Mouse (Mus musculus) c-Kit-positive CD71-negative TER-119-negative erythroid progenitor cells, embryonic 14.5 days (primary cell): ENCODE results near the gene Wdcp.
"Not testable (repeated sequence)": the region's sequence is repeated elsewhere in the genome, so short reads cannot be mapped to it uniquely, and the experiment has no call there.

Experiments used
- DNase-seq: peaks from one replicate; pipeline ENCODE4 v3.0.0-alpha.2; 2013; ENCODE audit warnings: low read depth

The Wdcp gene

DNA sequence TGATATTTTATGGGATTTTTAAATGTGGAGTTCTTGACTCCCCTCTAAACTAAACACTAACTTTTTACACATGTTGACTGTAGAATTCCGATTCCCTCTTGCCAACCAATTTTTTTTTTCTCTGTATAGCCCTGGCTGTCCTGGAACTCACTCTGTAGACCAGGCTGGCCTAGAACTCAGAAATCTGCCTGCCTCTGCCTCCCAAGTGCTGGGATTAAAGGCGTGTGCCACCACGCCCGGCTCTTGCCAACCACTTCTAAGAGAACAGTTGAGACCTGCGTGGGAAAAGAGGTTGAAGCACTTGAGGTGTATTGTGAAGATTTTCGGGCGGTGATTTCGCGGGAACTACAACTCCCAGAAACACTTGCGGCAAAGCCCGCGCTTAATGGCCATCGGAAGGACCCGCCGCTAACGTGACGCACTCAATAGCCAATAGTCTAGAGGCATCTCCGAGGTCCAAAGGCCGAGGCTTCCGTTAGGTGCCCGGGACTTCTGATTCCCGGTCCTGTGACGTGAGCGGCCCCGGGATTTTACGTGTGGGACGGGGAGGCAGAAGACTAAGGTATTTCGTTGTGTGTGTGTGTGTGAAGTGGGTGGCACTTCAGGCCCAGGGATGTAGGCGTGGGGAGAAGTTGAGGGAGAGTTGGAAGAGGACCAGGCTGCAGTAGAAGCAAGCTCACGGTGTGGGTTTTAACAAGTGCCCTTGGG, at the start of gene Wdcp:
Gene Wdcp (plus strand): TSS at position 414 of the 708 bp plus-strand sequence.
- peak; percentile 84 for DNase-seq

GRCm38 (mm10) chr12:4793718-4794117, 49.4 kb upstream of the Wdcp start:
- DNase-seq, result no peak

DNA sequence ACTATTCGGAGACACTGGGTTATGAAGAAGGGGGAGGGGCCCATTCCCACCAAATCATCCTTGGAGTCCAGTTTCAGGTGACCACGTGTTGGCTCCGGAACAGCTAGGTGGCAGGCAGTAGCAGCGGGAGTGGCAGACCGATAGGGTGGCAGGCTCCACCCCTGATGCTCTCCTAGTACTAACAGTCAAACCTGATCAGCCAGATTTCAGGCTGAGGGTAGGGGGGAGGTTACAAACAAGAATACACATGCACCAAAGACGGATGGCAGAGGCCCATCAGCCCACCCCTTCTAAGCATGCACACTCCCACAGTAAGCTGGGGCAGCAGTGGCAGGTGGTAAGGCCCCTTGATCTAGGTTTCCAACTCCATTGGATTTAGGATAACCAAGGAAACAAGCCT, 45.6 kb upstream of the Wdcp start:
- DNase-seq, result not testable (repeated sequence)

DNA sequence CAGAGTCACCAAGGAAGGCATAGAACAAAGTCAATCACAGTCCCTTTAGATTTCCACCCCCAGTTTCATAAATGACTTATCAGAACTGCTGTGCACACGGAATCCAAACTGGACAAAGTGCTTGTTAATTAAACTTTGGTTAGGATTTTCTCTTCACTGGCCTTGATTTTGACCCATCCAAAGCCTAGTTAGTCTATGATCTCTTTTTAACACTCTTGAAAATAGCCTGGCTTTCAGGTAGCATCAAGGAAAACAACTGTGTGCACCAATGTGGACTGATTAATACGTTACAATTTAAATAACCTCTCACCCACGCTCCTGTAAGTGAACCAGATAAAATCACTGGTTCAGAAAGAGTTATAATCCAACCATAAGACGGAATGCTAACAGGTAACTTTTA, 32.1 kb upstream of the Wdcp start:
- no peak for DNase-seq

GRCm38 (mm10) chr12:4811705-4812104, 31.4 kb upstream of the Wdcp start:
- no peak for DNase-seq

DNA sequence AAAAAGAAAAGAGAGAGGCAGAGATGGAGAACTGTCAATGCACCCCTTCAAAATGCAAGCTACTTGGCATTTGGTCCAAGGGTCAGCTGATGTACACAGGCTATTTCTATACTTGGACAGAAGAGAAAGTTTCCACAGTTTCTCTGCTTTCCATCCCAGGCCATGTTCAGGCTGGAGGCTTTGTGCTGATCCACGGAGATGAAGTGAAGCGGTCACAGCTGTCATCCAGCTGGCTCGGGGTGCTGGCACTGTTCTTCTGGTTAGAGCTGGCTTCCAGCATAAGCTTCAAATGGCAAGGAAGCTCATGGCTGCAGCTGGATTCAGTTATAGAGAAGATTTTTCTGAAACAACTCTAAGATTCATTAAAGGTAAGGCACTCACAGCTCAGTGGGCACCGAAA, 29.5 kb upstream of the Wdcp start:
- no peak for DNase-seq

- no peak for DNase-seq
Measured at GRCm38 (mm10) chr12:4816680-4817360, 26.3 kb upstream of the Wdcp start.

DNA sequence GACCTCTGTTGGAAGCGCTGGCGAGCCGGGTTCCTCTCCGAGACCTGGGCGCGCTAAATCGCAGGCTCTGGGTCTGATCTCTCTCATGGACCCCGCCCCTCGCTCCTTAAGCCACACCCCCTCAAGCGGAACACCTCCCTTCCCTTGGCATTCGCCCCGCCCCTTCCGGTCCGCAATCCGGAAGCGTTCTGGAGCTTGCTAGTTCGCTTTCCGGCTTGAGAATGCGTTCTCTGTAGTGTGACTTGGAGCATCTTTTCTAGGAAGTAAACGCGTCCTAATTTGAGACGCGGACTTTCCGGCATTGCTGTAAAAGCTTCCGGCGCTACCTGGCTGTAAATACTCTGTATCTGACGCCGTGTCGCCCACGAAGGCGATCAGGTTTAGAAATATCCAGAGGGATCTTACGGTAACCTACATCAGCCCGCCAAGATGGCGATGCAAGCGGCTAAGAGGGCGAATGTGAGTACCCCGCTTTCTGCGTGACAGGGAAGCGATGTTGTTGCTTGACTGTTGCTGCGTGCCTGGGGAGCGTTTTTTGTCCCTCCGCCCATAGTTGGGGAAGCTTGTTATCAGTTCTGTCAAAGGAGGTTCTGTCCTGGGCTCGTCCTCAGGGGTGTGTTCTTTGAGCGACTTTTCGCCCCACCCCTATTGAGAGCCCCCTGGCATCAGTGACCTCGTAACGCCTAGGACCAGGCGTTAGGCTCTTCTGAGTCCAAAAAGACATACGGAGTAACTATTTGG, 25.6 kb upstream of the Wdcp start, which contains the start of gene Sf3b6:
Gene Sf3b6 (plus strand): TSS at position 184 of the 741 bp plus-strand sequence.
- peak; percentile 99 for DNase-seq

DNA sequence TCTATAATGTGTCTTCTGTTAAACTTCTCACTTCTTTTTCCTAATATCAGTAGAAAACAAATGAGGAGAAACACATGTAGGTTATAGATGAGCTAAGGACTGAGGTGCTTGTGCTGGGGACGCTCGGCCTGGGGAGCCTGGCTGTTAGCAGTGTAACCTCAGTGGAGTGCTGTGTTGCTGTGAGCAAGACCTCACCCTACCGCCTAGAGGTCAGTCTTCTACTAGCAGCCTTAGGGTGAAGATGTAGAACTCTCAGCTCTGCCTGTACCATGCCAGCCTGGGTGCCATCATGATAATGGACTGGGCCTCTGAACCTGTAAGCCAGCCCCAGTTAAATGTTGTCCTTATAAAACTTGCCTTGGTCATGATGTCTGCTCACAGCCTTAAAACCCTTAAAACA, 15.8 kb upstream of the Wdcp start:
- DNase-seq, result no peak

DNA sequence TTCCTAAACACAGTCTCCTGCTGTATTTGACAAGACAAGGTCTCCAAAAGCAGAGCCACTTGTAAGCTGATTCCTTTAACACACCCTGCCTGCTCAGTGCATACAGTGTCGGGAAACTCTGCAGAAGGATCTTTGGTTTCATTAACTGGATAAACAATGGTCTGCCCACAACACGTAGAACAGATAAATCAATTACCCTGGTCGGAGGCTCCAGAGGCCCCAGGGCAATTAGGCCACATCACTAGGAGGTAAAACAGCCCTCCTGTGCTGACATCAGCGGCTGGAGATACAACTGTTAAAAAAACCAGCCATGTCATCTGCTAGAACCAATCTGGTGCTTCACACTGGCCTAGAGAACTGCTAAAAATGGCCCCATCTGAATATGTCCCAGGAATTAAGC, 6.1 kb upstream of the Wdcp start:
- DNase-seq, result no peak

- DNase-seq, result no peak
Measured at GRCm38 (mm10) chr12:4840010-4840409, 3.1 kb upstream of the Wdcp start.

DNA sequence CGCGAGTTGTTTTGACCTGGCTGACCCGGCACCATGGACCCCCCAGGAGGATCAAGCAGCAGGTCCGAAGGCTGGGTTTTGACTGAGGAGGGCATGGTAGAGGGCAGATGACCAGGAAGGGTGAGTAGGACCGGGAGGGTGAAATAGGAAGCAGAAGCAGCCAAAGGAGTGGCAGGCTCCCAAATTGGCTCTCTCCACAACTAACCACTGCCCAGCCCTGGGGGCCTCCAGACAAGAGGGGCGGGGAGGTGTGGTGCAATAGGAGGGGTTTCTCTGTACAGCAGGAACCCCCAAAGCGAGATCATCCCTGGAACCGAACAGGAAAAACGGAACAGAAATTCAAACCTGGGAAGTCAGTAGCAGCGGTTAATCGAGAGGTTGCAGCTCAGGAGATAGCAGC, 2.4 kb upstream of the Wdcp start:
- no peak for DNase-seq

GRCm38 (mm10) chr12:4841392-4841887, 1.7 kb upstream of the Wdcp start, which contains the start of gene Fkbp1b:
Gene Fkbp1b, minus strand, starts transcription at chr12:4841591.
- DNase-seq, result no peak

DNA sequence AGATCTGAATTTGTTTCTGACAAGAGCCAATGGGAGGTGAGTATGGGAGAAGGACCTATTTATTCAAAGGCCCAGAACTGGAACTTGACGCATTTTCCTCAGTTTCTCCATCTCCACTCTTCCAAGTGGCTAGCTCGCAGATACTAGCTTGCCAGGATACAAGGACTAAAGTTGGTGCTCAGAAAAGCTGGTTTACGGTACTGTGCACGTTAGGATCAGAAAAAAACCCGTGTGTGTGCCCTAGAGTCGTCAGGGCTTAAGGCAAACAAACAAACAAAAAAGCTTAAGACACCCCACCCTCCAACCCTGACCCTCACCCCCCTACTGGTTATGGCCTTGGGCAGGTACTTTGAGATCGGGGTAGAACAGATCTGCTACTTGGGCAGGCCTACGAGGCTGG, 647 bp upstream of the Wdcp start:
- no peak for DNase-seq

GRCm38 (mm10) chr12:4843741-4844140, 638 bp downstream of the Wdcp start:
- no peak for DNase-seq

DNA sequence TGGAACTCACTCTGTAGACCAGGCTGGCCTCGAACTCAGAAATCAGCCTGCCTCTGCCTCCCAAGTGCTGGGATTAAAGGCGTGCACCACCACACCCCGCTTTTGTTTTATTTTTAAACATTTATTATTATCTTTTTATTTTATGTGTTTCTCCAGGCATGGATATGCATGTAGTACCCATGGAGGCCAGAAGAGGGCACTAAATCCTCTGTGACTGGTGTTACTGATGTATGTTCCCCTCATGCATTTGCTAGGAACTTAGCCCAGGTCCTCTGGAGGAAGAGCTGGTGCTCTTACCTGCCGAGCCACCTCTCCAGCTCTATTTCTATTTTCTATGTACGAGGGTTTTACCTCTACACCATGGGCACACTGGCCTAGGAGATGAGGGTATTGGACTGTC, 13.1 kb downstream of the Wdcp start:
- DNase-seq, result no peak

DNA sequence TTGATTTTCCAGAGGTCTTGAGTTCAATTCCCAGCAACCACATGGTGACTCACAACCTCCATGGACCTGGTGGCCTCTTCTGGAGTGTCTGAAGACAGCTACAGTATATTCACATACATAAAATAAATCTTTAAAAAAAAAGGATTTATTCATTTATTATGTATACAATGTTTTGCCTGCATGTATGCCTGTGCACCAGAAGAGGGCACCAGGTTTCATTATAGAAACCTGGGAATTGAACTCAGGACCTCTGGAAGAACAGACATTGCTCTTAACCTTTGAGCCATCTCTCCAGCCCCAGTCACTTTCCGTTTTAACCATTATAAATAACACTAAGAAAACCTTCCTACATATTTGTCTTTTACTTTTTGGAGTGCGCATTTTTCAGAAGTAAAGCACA, 13.7 kb downstream of the Wdcp start:
- no peak for DNase-seq

- no peak for DNase-seq
Measured at GRCm38 (mm10) chr12:4859241-4859914, 16.3 kb downstream of the Wdcp start.

GRCm38 (mm10) chr12:4862672-4863071, 19.6 kb downstream of the Wdcp start:
- no peak for DNase-seq

- DNase-seq, result no peak
Measured at GRCm38 (mm10) chr12:4863654-4864337, 20.7 kb downstream of the Wdcp start.

GRCm38 (mm10) chr12:4864338-4864690, 21.2 kb downstream of the Wdcp start:
- no peak for DNase-seq

DNA sequence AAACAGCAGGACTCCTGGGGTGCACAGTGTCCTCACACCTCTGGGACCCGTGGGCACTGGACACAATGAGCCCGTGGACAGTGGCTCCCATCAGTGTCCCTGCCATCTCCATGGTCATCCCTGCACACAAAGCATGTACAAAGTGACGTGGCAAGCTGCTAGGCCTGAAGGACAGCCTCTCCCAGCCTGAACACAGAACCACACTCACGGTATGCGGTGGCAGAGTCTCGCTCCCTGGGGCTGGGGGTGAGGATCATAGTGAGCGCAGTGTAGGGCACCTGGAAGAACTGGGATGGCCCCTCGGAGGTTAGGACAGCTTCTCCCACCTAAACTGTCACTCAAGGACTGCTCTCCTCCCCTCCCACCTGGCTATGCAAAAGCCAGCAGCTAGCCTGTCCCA, 25.8 kb downstream of the Wdcp start:
- no peak for DNase-seq
